Mouse (Mus musculus): ENCODE data around the gene Rpl29. TPM values are rescaled to one million over a fixed set of nuclear protein-coding genes. Genes with fewer than 3 reads are reported as not detected.

Gene Rpl29
- 100 to 1,000 TPM; 262 to 288 TPM for total RNA-seq (2021)

GRCm38 (mm10) chr9:106429221-106430014 is at the start of gene Rpl29:
Rpl29 (plus strand) TSS chr9:106429454.
- DNase-seq (ENCODE audit: extremely low spot score in 1 of 2, low spot score in 1 of 2): peak; percentile 88 to 93

- no peak for DNase-seq (ENCODE audit: extremely low spot score in 1 of 2, low spot score in 1 of 2)
Measured at GRCm38 (mm10) chr9:106386181-106386864, 42.9 kb upstream of the Rpl29 start.

GRCm38 (mm10) chr9:106392828-106393527 is 36.3 kb upstream of the Rpl29 start:
- DNase-seq (ENCODE audit: extremely low spot score in 1 of 2, low spot score in 1 of 2): no peak

GRCm38 (mm10) chr9:106393548-106393947 is 35.7 kb upstream of the Rpl29 start:
- no peak for DNase-seq (ENCODE audit: extremely low spot score in 1 of 2, low spot score in 1 of 2)

GRCm38 (mm10) chr9:106394649-106395602 is 34.3 kb upstream of the Rpl29 start:
- no peak for DNase-seq (ENCODE audit: extremely low spot score in 1 of 2, low spot score in 1 of 2)

GRCm38 (mm10) chr9:106397733-106398132 is 31.5 kb upstream of the Rpl29 start:
- DNase-seq (ENCODE audit: extremely low spot score in 1 of 2, low spot score in 1 of 2): no peak

GRCm38 (mm10) chr9:106398667-106399311 is 30.5 kb upstream of the Rpl29 start:
- no peak for DNase-seq (ENCODE audit: extremely low spot score in 1 of 2, low spot score in 1 of 2)

GRCm38 (mm10) chr9:106399808-106400207 is 29.4 kb upstream of the Rpl29 start:
- DNase-seq (ENCODE audit: extremely low spot score in 1 of 2, low spot score in 1 of 2): no peak

- no peak for DNase-seq (ENCODE audit: extremely low spot score in 1 of 2, low spot score in 1 of 2)
Measured at GRCm38 (mm10) chr9:106402149-106402548, 27.1 kb upstream of the Rpl29 start.

GRCm38 (mm10) chr9:106402607-106403375 is 26.5 kb upstream of the Rpl29 start:
- DNase-seq (ENCODE audit: extremely low spot score in 1 of 2, low spot score in 1 of 2): no peak

- DNase-seq (ENCODE audit: extremely low spot score in 1 of 2, low spot score in 1 of 2): no peak
Measured at GRCm38 (mm10) chr9:106405275-106405674, 24.0 kb upstream of the Rpl29 start.

GRCm38 (mm10) chr9:106406443-106407078 is 22.7 kb upstream of the Rpl29 start:
- DNase-seq (ENCODE audit: extremely low spot score in 1 of 2, low spot score in 1 of 2): no peak

GRCm38 (mm10) chr9:106409096-106409495 is 20.2 kb upstream of the Rpl29 start:
- no peak for DNase-seq (ENCODE audit: extremely low spot score in 1 of 2, low spot score in 1 of 2)

GRCm38 (mm10) chr9:106410086-106410650 is 19.1 kb upstream of the Rpl29 start:
- no peak for DNase-seq (ENCODE audit: extremely low spot score in 1 of 2, low spot score in 1 of 2)

- no peak for DNase-seq (ENCODE audit: extremely low spot score in 1 of 2, low spot score in 1 of 2)
Measured at GRCm38 (mm10) chr9:106411091-106411594, 18.1 kb upstream of the Rpl29 start.

GRCm38 (mm10) chr9:106411729-106412128 is 17.5 kb upstream of the Rpl29 start:
- no peak for DNase-seq (ENCODE audit: extremely low spot score in 1 of 2, low spot score in 1 of 2)

GRCm38 (mm10) chr9:106412210-106412609 is 17.0 kb upstream of the Rpl29 start:
- no peak for DNase-seq (ENCODE audit: extremely low spot score in 1 of 2, low spot score in 1 of 2)

GRCm38 (mm10) chr9:106413606-106414005 is 15.6 kb upstream of the Rpl29 start:
- no peak for DNase-seq (ENCODE audit: extremely low spot score in 1 of 2, low spot score in 1 of 2)
